Mouse (Mus musculus) right cerebral cortex, postnatal 14 days (tissue): ENCODE results near the gene Adamtsl1.
A peak's percentile ranks its signal among the peaks of the same experiment; 100 is the strongest.

Source experiments
- DNase-seq: peaks from one replicate; pipeline ENCODE4 v3.0.0; 2022

The Adamtsl1 gene

GRCm38 (mm10) chr4:85941857-85942256 is 427.9 kb downstream of the Adamtsl1 start:
- DNase-seq: no peak

GRCm38 (mm10) chr4:85953590-85953989 is 439.6 kb downstream of the Adamtsl1 start:
- DNase-seq: no peak

GRCm38 (mm10) chr4:85955387-85955786 is 441.4 kb downstream of the Adamtsl1 start:
- no peak for DNase-seq

DNA sequence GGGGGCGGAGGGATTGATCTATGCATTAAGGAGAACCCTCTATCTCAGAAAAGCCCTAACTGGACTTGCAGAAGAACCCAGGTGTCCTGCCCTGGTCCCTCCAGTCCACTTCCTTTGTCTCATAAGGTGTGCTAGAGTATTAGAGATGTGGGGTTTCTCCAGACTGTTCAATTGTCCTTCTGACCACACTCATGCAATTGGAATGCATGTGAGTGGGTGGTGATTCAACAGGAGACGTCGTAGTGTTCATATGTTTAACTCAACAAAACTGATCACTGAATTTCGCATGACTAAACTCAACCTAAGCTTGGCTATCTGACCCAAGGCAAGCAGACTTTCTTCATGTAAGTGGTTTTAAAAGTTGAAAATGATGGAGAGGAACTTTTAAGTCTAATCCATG is 443.3 kb downstream of the Adamtsl1 start:
- DNase-seq: no peak

DNA sequence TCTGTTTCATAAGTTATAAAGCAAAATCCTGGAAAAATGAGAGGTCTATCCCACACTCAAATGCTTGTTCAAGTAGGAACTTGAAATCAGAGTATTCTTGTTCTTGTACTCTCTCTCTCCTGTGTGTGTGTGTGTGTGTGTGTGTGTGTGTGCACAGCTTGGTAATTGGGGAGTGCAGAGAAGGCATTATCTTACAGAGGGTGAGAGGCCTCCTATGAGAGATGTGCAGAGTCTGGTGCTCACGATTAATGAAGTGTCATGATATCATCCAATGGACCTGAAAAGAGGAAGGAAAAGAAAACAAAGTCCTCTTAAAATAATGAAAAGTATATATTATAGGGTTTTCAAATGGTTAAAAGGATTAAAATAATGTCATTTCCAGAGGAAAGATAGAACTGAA is 443.9 kb downstream of the Adamtsl1 start:
- no peak for DNase-seq

GRCm38 (mm10) chr4:85959019-85959418 is 445.0 kb downstream of the Adamtsl1 start:
- DNase-seq: no peak

- no peak for DNase-seq
Observed at GRCm38 (mm10) chr4:85976188-85976587, 462.2 kb downstream of the Adamtsl1 start.

DNA sequence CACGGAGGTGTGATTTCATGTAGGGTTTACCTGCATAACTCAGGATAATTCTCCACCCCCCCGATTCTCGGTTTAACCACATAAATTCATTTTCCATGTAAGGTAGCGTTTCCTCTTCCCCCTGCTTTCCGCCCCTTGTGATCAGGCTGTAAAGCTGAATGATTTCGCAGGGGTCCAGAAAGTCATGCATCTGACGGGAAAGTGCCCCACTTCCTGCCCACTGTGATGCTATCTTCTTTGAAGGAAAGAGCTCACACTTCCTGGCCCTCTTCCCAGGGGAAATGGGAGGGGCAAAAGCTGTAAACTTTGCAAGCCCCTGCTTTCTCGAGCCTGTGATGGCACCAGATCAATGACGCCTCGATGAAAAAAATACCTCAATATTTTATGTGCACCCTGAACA is 465.2 kb downstream of the Adamtsl1 start:
- DNase-seq: no peak

GRCm38 (mm10) chr4:86006596-86006995 is 492.6 kb downstream of the Adamtsl1 start:
- no peak for DNase-seq

GRCm38 (mm10) chr4:86013640-86014039 is 499.7 kb downstream of the Adamtsl1 start:
- no peak for DNase-seq

DNA sequence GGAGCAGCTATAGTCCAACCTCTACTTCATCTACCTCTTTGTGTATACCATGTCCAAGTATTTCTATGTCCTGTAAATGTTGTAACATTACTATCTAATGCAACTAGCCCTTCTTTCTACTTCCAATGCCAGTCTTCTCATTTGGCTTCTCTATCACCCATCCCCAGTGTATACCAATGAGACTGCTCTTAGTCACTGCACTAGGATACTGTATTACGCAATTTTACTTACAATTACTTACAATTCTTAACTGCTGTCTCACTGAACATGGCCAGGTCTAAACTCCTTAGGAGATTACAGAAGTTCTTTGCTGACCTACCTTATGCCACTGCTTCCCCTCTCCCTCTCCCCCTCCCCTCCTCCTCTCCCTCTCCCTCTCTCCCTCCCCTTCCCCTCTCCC is 505.0 kb downstream of the Adamtsl1 start:
- DNase-seq: no peak

DNA sequence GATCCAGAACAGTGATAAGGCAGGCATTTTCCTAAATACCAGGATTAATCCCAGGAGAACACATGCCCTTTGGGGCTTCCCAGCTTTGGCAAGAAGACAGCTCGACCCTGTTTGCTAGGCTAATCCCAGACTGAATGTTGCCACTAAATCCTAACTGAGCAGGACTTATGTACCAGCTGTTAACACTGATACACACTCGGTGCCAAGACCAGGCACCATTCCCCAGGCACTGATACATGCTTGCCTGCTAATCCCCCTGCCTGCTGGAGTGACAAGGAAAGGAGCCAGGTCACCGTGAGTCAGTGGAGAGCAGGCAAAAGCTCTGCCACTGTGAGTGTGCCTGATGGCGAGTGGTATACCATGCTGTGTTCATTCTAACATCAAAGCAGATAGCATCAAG is 505.6 kb downstream of the Adamtsl1 start:
- DNase-seq: no peak

DNA sequence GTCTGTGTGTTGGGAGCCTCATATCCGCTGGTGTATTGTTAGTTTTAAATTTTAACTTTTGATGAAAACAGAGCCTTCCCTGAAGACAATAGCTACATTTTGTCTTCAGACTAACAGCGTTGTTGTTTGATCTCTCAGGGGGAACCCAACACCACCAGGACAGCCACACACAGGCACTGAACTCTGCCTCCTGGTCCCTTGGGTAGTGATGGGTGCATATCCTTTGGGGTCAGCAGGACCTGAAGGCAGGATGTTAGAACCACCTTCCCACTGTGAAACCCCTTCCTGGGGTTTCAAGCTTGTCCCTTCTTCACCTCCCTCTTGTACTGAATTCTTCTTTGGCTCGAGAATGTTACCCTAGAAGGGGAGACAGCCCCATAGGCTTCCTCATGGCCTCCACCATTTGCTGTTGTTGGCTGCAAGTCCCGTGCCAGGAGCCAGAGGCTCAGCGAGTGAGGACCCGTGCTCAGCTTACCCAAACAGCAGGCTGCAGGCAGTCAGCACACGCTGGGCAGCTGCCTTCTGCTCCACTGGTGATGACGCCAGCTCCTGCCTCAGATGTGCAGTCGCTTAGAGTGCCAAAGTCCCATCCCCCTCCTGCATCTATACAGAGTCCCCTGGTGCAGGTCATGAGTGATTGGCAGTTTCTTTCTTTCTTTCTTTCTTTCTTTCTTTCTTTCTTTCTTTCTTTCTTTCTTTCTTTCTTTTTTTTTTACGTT is 506.6 kb downstream of the Adamtsl1 start:
- DNase-seq: peak; percentile 8

- no peak for DNase-seq
Observed at GRCm38 (mm10) chr4:86024573-86025160, 510.7 kb downstream of the Adamtsl1 start.

DNA sequence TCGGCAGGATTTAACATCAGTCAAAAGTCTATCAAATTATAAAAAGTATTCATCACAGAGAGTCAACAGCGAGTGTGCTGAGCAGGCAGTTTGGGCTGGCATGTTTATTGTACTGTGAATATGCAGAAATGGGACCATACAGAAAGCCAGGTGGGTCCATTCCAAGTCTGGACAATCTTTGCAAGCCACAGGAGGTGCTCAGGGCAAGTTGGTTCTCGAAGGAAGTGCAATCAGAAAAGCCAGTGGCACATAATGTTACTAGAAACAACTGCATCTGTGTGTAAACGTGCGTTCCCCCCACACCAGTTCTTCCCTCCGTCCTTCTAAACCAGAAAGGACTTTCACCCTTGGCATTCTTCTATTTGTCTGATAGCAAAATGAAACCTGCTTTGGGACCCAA is 515.5 kb downstream of the Adamtsl1 start:
- no peak for DNase-seq

DNA sequence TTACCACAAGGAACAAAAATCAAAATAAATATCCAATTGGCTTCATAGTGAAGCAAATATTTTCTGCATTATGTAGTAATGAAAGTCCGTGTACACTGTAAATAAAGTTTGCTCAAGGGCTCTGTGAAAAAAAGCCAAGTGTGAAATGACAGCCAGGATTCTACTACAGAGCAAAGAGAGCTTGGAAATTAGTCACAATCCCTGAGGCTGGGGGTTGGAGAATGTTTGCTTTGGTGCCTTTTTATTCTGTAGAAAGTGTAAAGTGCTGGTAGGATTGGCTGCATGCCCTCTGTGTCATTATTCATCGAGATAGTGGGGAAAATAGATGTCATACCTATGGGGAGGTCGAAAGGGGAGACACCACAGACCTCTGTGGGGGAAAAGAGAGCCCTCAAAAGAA is 516.2 kb downstream of the Adamtsl1 start:
- no peak for DNase-seq

DNA sequence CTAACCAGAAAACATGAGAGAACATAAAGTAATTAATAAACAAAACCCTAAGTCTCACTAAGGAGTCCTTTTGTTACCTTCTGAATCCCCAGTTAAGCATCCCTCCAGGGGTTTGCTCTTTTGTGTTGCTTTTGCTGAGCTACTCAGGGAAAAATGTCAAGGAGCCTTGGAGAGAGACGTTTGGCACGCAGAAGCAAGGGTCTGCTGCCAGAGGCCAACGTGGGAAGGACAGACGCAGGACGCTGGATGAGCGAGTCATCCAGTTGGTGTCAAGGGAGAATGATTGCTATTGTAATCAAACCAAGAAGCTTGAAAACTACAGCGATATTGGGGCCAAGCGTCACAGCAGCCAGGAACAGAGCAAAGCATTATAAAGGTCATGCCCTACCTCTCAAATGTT is 517.1 kb downstream of the Adamtsl1 start:
- DNase-seq: no peak

DNA sequence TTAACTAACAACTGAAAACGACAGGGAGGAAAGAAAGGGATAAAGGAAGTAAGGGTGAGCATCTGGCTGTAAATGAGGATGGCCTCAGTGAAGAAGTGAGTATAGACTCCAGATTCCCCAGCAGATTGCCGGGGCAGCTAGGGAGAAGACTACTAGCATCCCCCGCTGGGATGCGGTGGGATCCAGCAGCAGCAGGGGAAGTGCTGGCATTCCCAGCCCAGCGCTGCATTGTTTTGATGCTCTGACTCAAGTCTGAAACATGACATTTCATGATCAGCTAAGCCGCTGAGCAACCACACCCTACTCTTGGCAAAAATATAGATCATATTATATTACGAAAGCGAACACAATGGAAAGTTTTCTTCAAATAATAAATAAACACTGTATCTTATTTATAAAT is 526.9 kb downstream of the Adamtsl1 start:
- DNase-seq: no peak

GRCm38 (mm10) chr4:86045448-86045847 is 531.5 kb downstream of the Adamtsl1 start:
- DNase-seq: no peak

- DNase-seq: peak; percentile 16
Observed at GRCm38 (mm10) chr4:86045876-86046275, 531.9 kb downstream of the Adamtsl1 start.

DNA sequence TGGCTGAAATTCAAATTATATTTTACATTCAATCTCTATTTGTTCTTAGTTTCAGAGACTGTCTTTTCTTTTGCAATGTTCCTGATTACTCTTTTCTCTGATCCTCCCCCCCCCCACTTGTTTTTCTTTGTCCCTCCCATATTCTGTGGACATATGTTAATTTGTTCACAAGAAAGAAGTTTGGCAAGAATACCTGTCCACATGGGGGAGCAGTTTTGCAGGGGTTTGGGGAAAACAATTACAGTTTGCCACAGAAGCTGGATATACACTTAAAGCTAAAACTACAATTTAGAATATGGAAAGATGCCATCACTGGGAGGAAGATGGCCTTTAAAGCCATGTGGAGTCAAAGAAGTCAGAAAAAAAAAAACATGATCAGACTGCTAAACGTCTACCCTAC is 532.9 kb downstream of the Adamtsl1 start:
- DNase-seq: no peak

DNA sequence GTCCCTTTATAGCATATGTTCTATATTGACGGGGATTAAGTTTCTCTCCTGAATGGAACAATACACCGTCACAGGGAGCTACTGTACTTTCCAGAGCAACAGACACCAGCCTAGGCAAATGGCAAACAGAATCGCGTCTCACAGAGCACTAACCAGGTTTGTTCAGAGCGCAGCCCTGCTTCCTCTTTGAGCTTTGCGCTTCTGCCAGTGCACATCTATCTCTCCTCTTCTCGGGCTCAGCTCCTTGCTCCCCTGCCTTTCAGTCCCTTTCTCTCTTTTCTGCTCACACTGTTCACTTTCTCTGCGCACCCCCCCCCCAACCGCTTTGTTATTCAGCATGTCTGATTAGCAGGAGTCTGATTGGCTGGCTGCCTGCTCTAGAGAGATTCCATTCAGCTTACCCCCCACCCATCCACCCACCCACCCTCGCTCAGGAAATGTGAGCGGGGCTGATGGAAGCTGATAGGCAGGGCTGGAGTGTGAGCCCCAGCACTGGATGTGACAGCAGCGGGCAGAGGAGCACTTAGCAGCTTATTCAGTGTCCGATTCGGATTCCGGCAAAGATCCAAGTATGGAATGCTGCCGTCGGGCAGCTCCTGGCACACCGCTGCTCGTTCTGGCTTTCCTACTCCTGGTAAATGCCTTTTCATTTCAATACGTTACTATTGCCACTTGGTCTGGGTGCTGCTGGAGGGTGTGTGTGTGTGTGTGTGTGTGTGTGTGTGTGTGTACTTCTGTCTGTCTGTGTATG is 539.7 kb downstream of the Adamtsl1 start:
- peak; percentile 43 for DNase-seq

GRCm38 (mm10) chr4:86060614-86061013 is 546.6 kb downstream of the Adamtsl1 start:
- DNase-seq: no peak

GRCm38 (mm10) chr4:86068376-86068775 is 554.4 kb downstream of the Adamtsl1 start:
- no peak for DNase-seq
